In genomic region chr1:193255488-193256288, GRCm38 (mm10) we compare ENCODE assay signal across 8 mouse cellular contexts. TPM values are rescaled to one million over a fixed set of nuclear protein-coding genes. Genes with fewer than 3 reads are reported as not detected.
DNase-seq lines count a peak whose midpoint lies in the region; ATAC-seq lines count a peak whose summit lies in the region.

No protein-coding gene starts in this region.

- peak; percentile 79 for DNase-seq in MN1 (ENCODE audit: low spot score)
- DNase-seq in c-Kit-positive CD71-positive TER-119-negative erythroid progenitor cells, embryonic 14.5 days (ENCODE audit: low read depth): peak; percentile 13
- peak; percentile 86 to 88 for DNase-seq in layer of hippocampus, postnatal 10 days (ENCODE audit: low spot score in 2 of 2)
- DNase-seq in lung, postnatal 10 days: peak; percentile 88
- peak; percentile 79 to 90 for DNase-seq in right cerebral cortex, adult 2 months (ENCODE audit: low spot score in 2 of 2)
- DNase-seq in c-Kit-positive CD71-positive TER-119-positive erythroid progenitor cells, embryonic 14.5 days (ENCODE audit: low spot score): no peak

- H3K9ac ChIP-seq in forebrain, embryonic 15.5 days (replicated peaks): no peak overlapping the region
- H3K9ac ChIP-seq in hindbrain, embryonic 12.5 days: peak overlapping the region; percentile 24; the same call in 1 of the 2 replicates

- no peak overlapping the region for H3K27ac ChIP-seq in forebrain, embryonic 15.5 days (replicated peaks)
- no peak overlapping the region for H3K27ac ChIP-seq in hindbrain, embryonic 12.5 days

- no peaks in the 10 kb centered on the region for H3K27me3 ChIP-seq in forebrain, embryonic 15.5 days
- no peaks in the 10 kb centered on the region for H3K27me3 ChIP-seq in hindbrain, embryonic 12.5 days

- 25% methylated on average over 3 of the region's 3 CpGs for WGBS in forebrain, embryonic 15.5 days
- WGBS in hindbrain, embryonic 12.5 days: 37% methylated on average over 3 of the region's 3 CpGs

- H3K4me2 ChIP-seq in forebrain, embryonic 15.5 days (replicated peaks): no peak overlapping the region
- H3K4me2 ChIP-seq in hindbrain, embryonic 12.5 days (replicated peaks): no peak overlapping the region

- peak; percentile 76 for ATAC-seq in forebrain, embryonic 15.5 days (replicated peaks)
- ATAC-seq in hindbrain, embryonic 12.5 days (ENCODE audit: low FRiP score): 0 out of 2 replicates have a peak, but pooled peaks have one; percentile 38

- no peak overlapping the region for H3K4me3 ChIP-seq in forebrain, embryonic 15.5 days
- no peak overlapping the region for H3K4me3 ChIP-seq in hindbrain, embryonic 12.5 days

- H3K4me1 ChIP-seq in forebrain, embryonic 15.5 days: 0 out of 2 replicates have a peak, but pooled peaks cover 4% of the 10 kb centered on the region
- H3K4me1 ChIP-seq in hindbrain, embryonic 12.5 days: no peaks in the 10 kb centered on the region

- H3K36me3 ChIP-seq in forebrain, embryonic 15.5 days: no peaks in the 10 kb centered on the region
- no peaks in the 10 kb centered on the region for H3K36me3 ChIP-seq in hindbrain, embryonic 12.5 days

- H3K9me3 ChIP-seq in forebrain, embryonic 15.5 days: no peaks in the 10 kb centered on the region
- no peaks in the 10 kb centered on the region for H3K9me3 ChIP-seq in hindbrain, embryonic 12.5 days (replicated peaks)

RNA-seq across cellular contexts. Expression of gene Hsd11b1, which starts 8.2 kb away (rescaled TPM):
- polyA plus RNA-seq in forebrain, embryonic 15.5 days (2015; fragmentation: Nextera tagmentation; extraction: Ambion mirVana): 0.66 and 0.67 TPM in 2 replicates
- 0.17 and 0.21 TPM in 2 replicates for polyA plus RNA-seq in hindbrain, embryonic 12.5 days (2016; fragmentation: Nextera tagmentation; extraction: Ambion mirVana)
- 10 to 100 TPM; 31.5 to 35.3 TPM for total RNA-seq in layer of hippocampus, postnatal 10 days (2021)

RNA-seq across cellular contexts. Expression of gene G0s2, which starts 17.3 kb away (rescaled TPM):
- polyA plus RNA-seq in forebrain, embryonic 15.5 days (2015; fragmentation: Nextera tagmentation; extraction: Ambion mirVana): 5.1 and 5.3 TPM in 2 replicates
- 6.4 and 7.1 TPM in 2 replicates for polyA plus RNA-seq in hindbrain, embryonic 12.5 days (2016; fragmentation: Nextera tagmentation; extraction: Ambion mirVana)
- total RNA-seq in layer of hippocampus, postnatal 10 days (2021): 1 to 10 TPM; 6.7 to 9.3 TPM

RNA-seq across cellular contexts. Expression of gene Lamb3, which starts 48.2 kb away (rescaled TPM):
- 0.41 and 0.62 TPM in 2 replicates for polyA plus RNA-seq in forebrain, embryonic 15.5 days (2015; fragmentation: Nextera tagmentation; extraction: Ambion mirVana)
- 0.36 and 0.52 TPM in 2 replicates for polyA plus RNA-seq in hindbrain, embryonic 12.5 days (2016; fragmentation: Nextera tagmentation; extraction: Ambion mirVana)
- 1 to 10 TPM; 1.2 to 1.8 TPM for total RNA-seq in layer of hippocampus, postnatal 10 days (2021)

RNA-seq across cellular contexts. Expression of gene Traf3ip3, which starts 54.2 kb away (rescaled TPM):
- polyA plus RNA-seq in forebrain, embryonic 15.5 days (2015; fragmentation: Nextera tagmentation; extraction: Ambion mirVana): 1.3 TPM in 2 replicates
- polyA plus RNA-seq in hindbrain, embryonic 12.5 days (2016; fragmentation: Nextera tagmentation; extraction: Ambion mirVana): 2.6 and 3.6 TPM in 2 replicates
- total RNA-seq in layer of hippocampus, postnatal 10 days (2021): 1 to 10 TPM; 2.7 to 3.0 TPM
